Mouse (Mus musculus) splenic B cell, adult 2 months (primary cell): ENCODE measurements around the gene Nanog.
A peak's percentile ranks its signal among the peaks of the same experiment; 100 is the strongest.

Source experiments
- DNase-seq: peaks from one replicate; pipeline ENCODE4 v3.0.0-alpha.2; 2011; ENCODE audit warnings: low read depth, low spot score
- H3K27me3 ChIP-seq: 2 replicates; pipeline ENCODE4 v1.6.1; 2012; ENCODE audit warnings: mild to moderate bottlenecking, low read length, moderate library complexity, mixed read lengths; ENCODE audit not compliant: control insufficient read depth, poor library complexity, insufficient read depth, severe bottlenecking
- H3K36me3 ChIP-seq: 2 replicates; pipeline ENCODE4 v1.6.1; 2012; ENCODE audit warnings: mild to moderate bottlenecking, low read length, moderate library complexity, mixed read lengths; ENCODE audit not compliant: control insufficient read depth, poor library complexity, insufficient read depth, severe bottlenecking

Nanog gene

GRCm38 (mm10) chr6:122707036-122707800 is at the start of gene Nanog:
Gene Nanog, plus strand, starts transcription at chr6:122707489.
- no peak for DNase-seq
- Histone ChIP-seq H3K27me3 (no peaks in the 10 kb centered on the region), H3K36me3 (no peaks in the 10 kb centered on the region)

- peak; percentile 22 for DNase-seq
- Histone ChIP-seq H3K36me3 (no peaks in the 10 kb centered on the region), H3K27me3 (no peaks in the 10 kb centered on the region)
Measured at GRCm38 (mm10) chr6:122657630-122658029, 49.7 kb upstream of the Nanog start.

GRCm38 (mm10) chr6:122659567-122659966 is 47.7 kb upstream of the Nanog start:
- peak; percentile 55 for DNase-seq
- Histone ChIP-seq H3K27me3 (no peaks in the 10 kb centered on the region), H3K36me3 (no peaks in the 10 kb centered on the region)

GRCm38 (mm10) chr6:122660601-122661379 is 46.5 kb upstream of the Nanog start:
- peak; percentile 71 for DNase-seq
- Histone ChIP-seq H3K36me3 (no peaks in the 10 kb centered on the region), H3K27me3 (no peaks in the 10 kb centered on the region)

GRCm38 (mm10) chr6:122662551-122663264 is 44.6 kb upstream of the Nanog start:
- H3K36me3 ChIP-seq, result no peaks in the 10 kb centered on the region
- no peaks in the 10 kb centered on the region for H3K27me3 ChIP-seq
- DNase-seq, result no peak

GRCm38 (mm10) chr6:122663596-122664206 is 43.6 kb upstream of the Nanog start:
- Histone ChIP-seq H3K36me3 (no peaks in the 10 kb centered on the region), H3K27me3 (no peaks in the 10 kb centered on the region)
- no peak for DNase-seq

GRCm38 (mm10) chr6:122665866-122666265 is 41.4 kb upstream of the Nanog start:
- no peak for DNase-seq

GRCm38 (mm10) chr6:122667715-122668114 is 39.6 kb upstream of the Nanog start:
- Histone ChIP-seq H3K36me3 (no peaks in the 10 kb centered on the region), H3K27me3 (no peaks in the 10 kb centered on the region)
- DNase-seq, result no peak

More at GRCm38 (mm10) chr6:122665866-122666265, 41.4 kb upstream of the Nanog start:
- H3K27me3 ChIP-seq, result no peaks in the 10 kb centered on the region
- H3K36me3 ChIP-seq, result no peaks in the 10 kb centered on the region

GRCm38 (mm10) chr6:122668823-122669222 is 38.5 kb upstream of the Nanog start:
- Histone ChIP-seq H3K36me3 (no peaks in the 10 kb centered on the region), H3K27me3 (no peaks in the 10 kb centered on the region)
- DNase-seq, result no peak

- H3K27me3 ChIP-seq, result no peaks in the 10 kb centered on the region
Measured at GRCm38 (mm10) chr6:122669406-122670200, 37.7 kb upstream of the Nanog start.

GRCm38 (mm10) chr6:122670201-122670551 is 37.1 kb upstream of the Nanog start:
- Histone ChIP-seq H3K36me3 (no peaks in the 10 kb centered on the region), H3K27me3 (no peaks in the 10 kb centered on the region)
- no peak for DNase-seq

More at GRCm38 (mm10) chr6:122669406-122670200, 37.7 kb upstream of the Nanog start:
- peak; percentile 93 for DNase-seq
- no peaks in the 10 kb centered on the region for H3K36me3 ChIP-seq

- no peaks in the 10 kb centered on the region for H3K27me3 ChIP-seq
- H3K36me3 ChIP-seq, result no peaks in the 10 kb centered on the region
- no peak for DNase-seq
Measured at GRCm38 (mm10) chr6:122670841-122671240, 36.4 kb upstream of the Nanog start.

- Histone ChIP-seq H3K27me3 (no peaks in the 10 kb centered on the region), H3K36me3 (no peaks in the 10 kb centered on the region)
- DNase-seq, result no peak
Measured at GRCm38 (mm10) chr6:122672746-122673145, 34.5 kb upstream of the Nanog start.

- no peak for DNase-seq
- no peaks in the 10 kb centered on the region for H3K36me3 ChIP-seq
- no peaks in the 10 kb centered on the region; the same call in 1 of the 2 replicates for H3K27me3 ChIP-seq
Measured at GRCm38 (mm10) chr6:122682646-122683045, 24.6 kb upstream of the Nanog start.
